Mouse (Mus musculus) midbrain, postnatal 0 days (tissue): ENCODE measurements around the gene Rin2. TPM values are rescaled to one million over a fixed set of nuclear protein-coding genes. Genes with fewer than 3 reads are reported as not detected.
"Not testable (repeated sequence)": the region's sequence is repeated elsewhere in the genome, so short reads cannot be mapped to it uniquely, and the experiment has no call there.

Experiments
- ATAC-seq: fragments of 200-750 bp; cut with Nextera tagmentation; 2 replicates; pipeline ENCODE4 v1.8.0; 2017; ENCODE audit warnings: moderate number of reproducible peaks, mild to moderate bottlenecking, moderate TSS enrichment, moderate library complexity; ENCODE audit not compliant: low FRiP score
- DNase-seq: peaks from one replicate; pipeline ENCODE4 v3.0.0-alpha.2; 2015; ENCODE audit warnings: low spot score
- H3K27ac ChIP-seq: fragments of 300-500 bp; sonication (generic); 2 replicates; pipeline ENCODE4 v1.5.1; 2014; ENCODE audit warnings: low read depth, mild to moderate bottlenecking, low read length, mixed read lengths
- H3K27me3 ChIP-seq: fragments of 300-500 bp; sonication (generic); 2 replicates; pipeline ENCODE4 v1.6.1; 2014; ENCODE audit warnings: low read length, control low read depth, mixed read lengths; ENCODE audit not compliant: insufficient read depth
- H3K36me3 ChIP-seq: fragments of 300-500 bp; sonication (generic); 2 replicates; pipeline ENCODE4 v1.6.1; 2014; ENCODE audit warnings: low read length, control low read depth, mixed read lengths; ENCODE audit not compliant: insufficient read depth
- H3K4me1 ChIP-seq: fragments of 300-500 bp; sonication (generic); 2 replicates; pipeline ENCODE4 v1.6.1; 2014; ENCODE audit warnings: mild to moderate bottlenecking, control low read depth, antibody characterized with exemption, low read length, mixed read lengths; ENCODE audit not compliant: insufficient read depth
- H3K4me2 ChIP-seq: fragments of 300-500 bp; sonication (generic); 2 replicates; pipeline ENCODE4 v1.6.1; 2014; ENCODE audit warnings: low read depth, mild to moderate bottlenecking, low read length, mixed read lengths; ENCODE audit not compliant: poor library complexity, severe bottlenecking
- H3K4me3 ChIP-seq: fragments of 300-500 bp; sonication (generic); 2 replicates; pipeline ENCODE4 v1.5.1; 2014; ENCODE audit warnings: low read depth, mild to moderate bottlenecking, low read length, moderate library complexity
- H3K9ac ChIP-seq: fragments of 300-500 bp; sonication (generic); replicated peaks from 2 replicates; pipeline ENCODE4 v1.6.1; 2014; ENCODE audit warnings: mild to moderate bottlenecking, low read length, moderate library complexity, mixed read lengths; ENCODE audit not compliant: poor library complexity, severe bottlenecking
- H3K9me3 ChIP-seq: fragments of 300-500 bp; sonication (generic); 2 replicates; pipeline ENCODE4 v1.6.1; 2016; ENCODE audit warnings: low read length, control low read depth
- CTCF ChIP-seq: IDR thresholded peaks from 2 replicates; pipeline ENCODE4 v1.5.1; 2016; ENCODE audit warnings: antibody characterized with exemption, mild to moderate bottlenecking
- WGBS: fragments of 180-500 bp; shearing (Covaris S2); extraction: QIAGEN DNeasy Blood & Tissue Kit; methylation state at CpG from one replicate; pipeline ENCODE4 v1.1.7; 2014; 5-methylcytosine and 5-hydroxymethylcytosine counted together
- polyA plus RNA-seq: library from polyadenylated mRNA; unstranded; fragments of >200 nt; fragmentation: Nextera tagmentation; extraction: Ambion mirVana; gene quantifications from 2 replicates; pipeline ENCODE4 v1.2.1, GENCODE M21; 2015
- total RNA-seq: library from RNA; depleted of rRNA; stranded (reverse); fragments of >200 nt; gene quantifications from 2 replicates; pipeline ENCODE4 v1.2.3, GENCODE M21; 2014

The Rin2 gene
- total and polyA plus RNA-seq, 2 experiments from 2014 or later: 10.5 to 18.0 TPM

GRCm38 (mm10) chr2:145901861-145902260, 226.8 kb downstream of the Rin2 start, which contains the start of gene Naa20:
Gene Naa20 (plus strand): TSS chr2:145902099.
- no peak for TF ChIP-seq CTCF
- no peaks in the 10 kb centered on the region for H3K27me3 ChIP-seq
- ATAC-seq (no peak), DNase-seq (no peak)
- peaks cover 10% of the 10 kb centered on the region for H3K4me1 ChIP-seq
- no peak within 1 kb of the TSS for H3K27ac ChIP-seq
- no peaks in the 10 kb centered on the region for H3K9me3 ChIP-seq
- H3K4me2 ChIP-seq: peak within 1 kb of the TSS; percentile 69
- peak within 1 kb of the TSS; percentile 95 for H3K4me3 ChIP-seq
- WGBS: 89% methylated on average over 6 of the region's 6 CpGs
- no peak within 1 kb of the TSS for H3K9ac ChIP-seq
- no peaks in the 10 kb centered on the region for H3K36me3 ChIP-seq

GRCm38 (mm10) chr2:145903061-145903901, 228.3 kb downstream of the Rin2 start:
- TF ChIP-seq CTCF: peak; percentile 80
- WGBS: under 1% methylated on average over 65 of the region's 68 CpGs
- Histone ChIP-seq H3K9me3 (no peaks in the 10 kb centered on the region), H3K4me1 (peaks cover 10% of the 10 kb centered on the region), H3K27me3 (no peaks in the 10 kb centered on the region), H3K36me3 (no peaks in the 10 kb centered on the region), H3K4me3 (peak overlapping the region; percentile 95), H3K4me2 (peak overlapping the region; percentile 69), H3K9ac (peak overlapping the region; percentile 92), H3K27ac (peak overlapping the region; percentile 78)
- ATAC-seq (peak; percentile 96), DNase-seq (peak; percentile 96)

- H3K36me3 ChIP-seq: no peaks in the 10 kb centered on the region
- H3K9ac ChIP-seq: peak overlapping the region; percentile 92
- peak overlapping the region; percentile 69 for H3K4me2 ChIP-seq
- no peaks in the 10 kb centered on the region for H3K9me3 ChIP-seq
- no peak for ATAC-seq
- TF ChIP-seq CTCF: no peak
- DNase-seq: no peak
- peak overlapping the region; percentile 95 for H3K4me3 ChIP-seq
- H3K27ac ChIP-seq: no peak overlapping the region
- H3K27me3 ChIP-seq: no peaks in the 10 kb centered on the region
- peaks cover 10% of the 10 kb centered on the region for H3K4me1 ChIP-seq
- 36% methylated on average over 12 of the region's 12 CpGs for WGBS
These were observed 229.1 kb downstream of the Rin2 start for GRCm38 (mm10) chr2:145903983-145904616.

- no peak for TF ChIP-seq CTCF
- Histone ChIP-seq H3K27me3 (no peaks in the 10 kb centered on the region), H3K4me2 (no peak overlapping the region), H3K36me3 (no peaks in the 10 kb centered on the region), H3K27ac (no peak overlapping the region), H3K9ac (no peak overlapping the region), H3K9me3 (no peaks in the 10 kb centered on the region), H3K4me3 (no peak overlapping the region), H3K4me1 (peaks cover 10% of the 10 kb centered on the region)
- 87% methylated on average over 6 of the region's 6 CpGs for WGBS
- no peak for ATAC-seq
- no peak for DNase-seq
These were observed 230.1 kb downstream of the Rin2 start for GRCm38 (mm10) chr2:145905156-145905555.

GRCm38 (mm10) chr2:145905884-145906283, 230.9 kb downstream of the Rin2 start:
- DNase-seq, H3K9ac ChIP-seq, H3K36me3 ChIP-seq, H3K27me3 ChIP-seq, H3K4me3 ChIP-seq, H3K4me2 ChIP-seq, ATAC-seq, H3K9me3 ChIP-seq, H3K4me1 ChIP-seq, H3K27ac ChIP-seq: not testable (repeated sequence)
- 33% methylated on average over 4 of the region's 4 CpGs for WGBS
- TF ChIP-seq CTCF: peak; percentile 47
